Mouse (Mus musculus) megakaryocyte, embryonic 14.5 days (primary cell): ENCODE measurements at regions not wholly inside any gene's neighbourhood (a gene's known extent, or its start where the extent isn't known, plus 50 kb on each side); places are given as distances from the start of the nearest gene placed in this dataset.

Experiments used
- FLI1 ChIP-seq: IDR thresholded peaks from 2 replicates; pipeline ENCODE4 v1.6.1; 2012; ENCODE audit warnings: low read length, inconsistent platforms, mixed read lengths
- GATA1 ChIP-seq: IDR thresholded peaks from 3 replicates; pipeline ENCODE4 v1.6.1; 2012; ENCODE audit warnings: mixed read lengths, low read length, inconsistent platforms, borderline replicate concordance

GRCm38 (mm10) chr4:32172992-32173391, 65.6 kb upstream of the Bach2 start:
- no peak for TF ChIP-seq FLI1
- no peak for TF ChIP-seq GATA1
